Mouse (Mus musculus): ENCODE data around the gene Bptf.

DNA sequence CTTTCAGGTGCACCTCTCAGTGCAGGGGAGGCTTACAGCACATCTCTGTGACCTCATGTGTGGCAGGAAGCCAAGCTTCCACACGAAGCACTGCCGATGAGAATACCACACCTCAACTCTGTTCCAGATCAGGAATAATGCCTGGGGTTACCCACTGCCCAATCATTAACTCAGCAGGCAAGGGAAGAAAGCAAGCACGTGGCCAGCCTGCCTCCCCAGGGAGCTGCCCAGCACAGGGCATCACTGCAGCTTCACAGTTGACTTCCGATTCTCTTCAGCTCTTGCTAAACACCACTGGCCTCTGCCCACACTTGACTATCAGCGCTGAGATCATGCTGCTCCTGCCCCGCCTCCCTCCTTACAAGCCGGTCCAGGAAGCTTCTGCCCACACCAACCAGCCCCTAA lies 7.6 kb downstream of the Bptf start:
- TF ChIP-seq CTCF (IDR thresholded peaks at IDR 0.05; ENCODE audit: control insufficient read depth, insufficient read depth, insufficient replicate concordance, low read depth, low read length) (no peak), POLR2A (IDR thresholded peaks at IDR 0.05; ENCODE audit: control insufficient read depth, low read depth, low read length) (no peak)
